Mouse (Mus musculus) liver (tissue): Measurements from ENCODE around the gene Atp4a.
"Not testable (repeated sequence)": the region's sequence is repeated elsewhere in the genome, so short reads cannot be mapped to it uniquely, and the experiment has no call there.

Experiments
- DNase-seq: peaks from one replicate; pipeline ENCODE4 v3.0.0-alpha.2; 2020; ENCODE audit warnings: mixed read lengths

Gene Atp4a

DNA sequence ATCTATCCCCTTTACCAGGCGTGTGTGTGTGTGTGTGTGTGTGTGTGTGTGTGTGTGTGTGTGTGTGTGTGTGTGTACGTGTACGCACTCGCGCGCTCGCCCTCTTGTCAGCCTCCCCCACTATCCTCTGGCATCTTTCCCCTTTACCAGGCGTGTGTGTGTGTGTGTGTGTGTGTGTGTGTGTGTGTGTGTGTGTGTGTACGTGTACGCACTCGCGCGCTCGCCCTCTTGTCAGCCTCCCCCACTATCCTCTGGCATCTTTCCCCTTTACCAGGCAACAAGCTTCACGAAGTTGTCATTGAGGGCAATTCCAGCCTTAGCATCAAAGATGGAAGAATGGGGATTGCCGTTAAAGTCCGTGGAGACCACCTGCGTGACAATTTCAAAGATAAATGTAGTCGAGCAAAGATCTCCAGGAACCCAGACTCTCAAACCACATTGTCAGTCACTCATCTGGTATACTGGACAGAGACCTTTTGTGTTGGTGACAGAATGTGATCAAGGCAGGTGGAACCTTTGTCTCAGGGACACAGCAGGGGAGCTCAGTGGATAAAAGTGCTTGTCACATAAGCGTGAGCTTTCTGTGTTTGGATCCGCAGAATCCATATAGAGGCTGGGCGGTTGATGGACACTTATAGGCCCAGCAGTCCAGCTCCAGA, 18.2 kb downstream of the Atp4a start:
- not testable (repeated sequence) for DNase-seq

DNA sequence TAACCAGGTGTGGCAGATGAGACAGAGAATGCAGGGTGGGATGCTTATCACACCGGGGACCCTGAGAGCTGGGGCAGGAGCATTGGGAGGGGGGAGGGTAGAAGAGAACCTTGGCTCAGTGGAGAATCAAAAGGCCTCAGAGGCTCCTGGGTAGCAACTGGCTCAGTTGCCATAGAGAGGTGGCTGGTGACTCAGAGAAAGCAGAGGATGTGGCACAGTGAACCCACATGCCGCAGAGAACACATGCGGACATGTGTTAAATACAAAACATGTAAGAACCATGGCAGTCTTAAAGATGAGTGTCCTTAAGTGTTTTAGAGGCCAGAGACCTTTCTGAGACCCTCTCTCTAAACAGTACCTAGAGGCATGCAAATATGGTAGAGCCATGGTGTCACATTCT, 24.2 kb downstream of the Atp4a start:
- DNase-seq: no peak

- not testable (repeated sequence) for DNase-seq
Measured at GRCm38 (mm10) chr7:30742570-30742969, 30.6 kb downstream of the Atp4a start.

DNA sequence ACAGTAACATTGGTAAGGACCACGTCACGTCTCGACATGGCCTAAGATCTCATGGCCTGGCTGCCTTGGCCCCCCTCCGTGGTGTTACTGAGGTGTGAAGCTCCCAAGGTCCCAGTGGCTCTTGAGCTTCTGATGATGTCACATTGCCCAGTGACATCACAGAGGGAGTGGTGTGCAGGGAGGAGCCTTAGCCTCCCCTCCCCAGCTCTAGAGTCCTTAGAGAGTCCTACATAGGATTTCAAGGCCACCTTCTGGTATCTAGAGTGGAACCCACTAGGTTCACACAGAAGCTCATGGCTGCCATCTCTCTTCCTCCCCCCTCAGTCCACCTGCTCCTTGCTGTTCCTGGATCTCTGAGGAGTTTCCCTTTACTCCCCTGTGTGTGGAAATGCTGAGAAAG, 31.6 kb downstream of the Atp4a start, which contains the start of gene Gapdhs:
Gene Gapdhs (minus strand): TSS at position 65 of the 400 bp plus-strand sequence.
- DNase-seq: not testable (repeated sequence)

GRCm38 (mm10) chr7:30744022-30744598, 32.1 kb downstream of the Atp4a start:
- peak; percentile 43 for DNase-seq

GRCm38 (mm10) chr7:30747525-30748204, 35.7 kb downstream of the Atp4a start:
- no peak for DNase-seq

DNA sequence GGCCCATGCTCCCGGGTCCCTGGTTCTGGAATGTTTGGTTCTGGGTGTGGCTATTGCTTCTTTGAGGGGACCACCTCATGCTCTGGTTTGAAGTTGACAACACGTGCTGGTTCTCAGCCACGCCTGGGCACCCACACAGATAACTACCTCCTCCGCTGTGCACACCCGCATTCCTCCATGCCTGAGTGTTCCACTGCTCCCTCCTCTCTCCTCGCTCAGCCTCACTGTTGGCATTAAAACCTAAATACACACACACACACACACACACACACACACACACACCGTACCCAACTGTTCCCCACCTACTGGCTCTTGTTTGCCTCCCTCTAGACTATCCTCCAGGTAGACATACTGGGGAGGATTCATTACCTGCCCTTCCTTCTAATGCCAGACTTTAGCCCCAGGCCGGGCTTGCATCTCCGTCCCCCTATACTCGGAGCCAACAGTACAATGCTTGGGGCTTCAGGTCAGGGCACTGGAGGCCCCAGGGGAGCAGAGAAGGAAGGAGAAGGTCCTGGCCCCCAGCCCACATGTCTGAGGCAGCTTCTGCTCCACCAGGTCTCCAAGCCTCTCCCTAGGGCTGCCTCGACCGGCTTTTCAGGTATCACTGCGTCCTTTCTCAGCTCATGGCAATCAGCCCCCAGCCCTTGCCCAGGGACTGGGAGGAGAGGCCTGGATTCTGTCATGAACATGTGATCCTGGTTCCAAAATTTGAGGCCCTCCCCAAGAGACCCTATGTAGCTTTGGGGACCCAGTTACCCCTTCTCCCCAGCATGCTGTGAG, 38.0 kb downstream of the Atp4a start:
- DNase-seq: no peak

DNA sequence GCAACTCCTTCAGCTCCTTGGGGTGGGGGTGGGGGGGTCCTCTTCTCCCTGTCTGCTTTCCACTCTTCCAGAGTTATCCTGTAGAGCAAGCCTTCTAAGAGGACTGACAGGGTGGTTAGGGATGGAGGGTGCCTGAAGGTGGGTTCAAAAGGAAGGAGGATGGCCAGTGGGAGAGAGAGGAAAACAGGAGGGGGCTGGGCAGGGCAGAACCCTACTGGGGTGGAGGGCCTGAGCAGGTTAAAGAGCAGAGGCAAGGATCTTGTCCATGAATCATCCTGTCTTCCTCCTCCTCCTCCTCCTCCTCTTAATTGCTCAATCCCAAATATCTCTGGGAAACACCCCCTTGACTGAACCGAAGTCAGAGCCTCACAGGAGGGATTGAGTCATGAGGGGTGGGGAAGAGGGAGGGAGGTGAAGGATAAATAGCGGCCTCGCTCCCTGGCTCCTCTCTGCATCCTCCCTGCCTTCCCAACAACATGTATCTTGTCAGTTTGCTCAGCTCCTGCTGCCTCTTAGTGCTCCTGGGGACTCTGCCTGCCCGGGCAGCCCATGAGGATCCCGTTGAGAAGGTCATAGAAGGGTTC, 39.2 kb downstream of the Atp4a start, which contains the start of gene Sbsn:
Gene Sbsn (plus strand): TSS at position 386 of the 584 bp plus-strand sequence.
- no peak for DNase-seq

- DNase-seq: no peak
Measured at GRCm38 (mm10) chr7:30757001-30757400, 45.0 kb downstream of the Atp4a start.

DNA sequence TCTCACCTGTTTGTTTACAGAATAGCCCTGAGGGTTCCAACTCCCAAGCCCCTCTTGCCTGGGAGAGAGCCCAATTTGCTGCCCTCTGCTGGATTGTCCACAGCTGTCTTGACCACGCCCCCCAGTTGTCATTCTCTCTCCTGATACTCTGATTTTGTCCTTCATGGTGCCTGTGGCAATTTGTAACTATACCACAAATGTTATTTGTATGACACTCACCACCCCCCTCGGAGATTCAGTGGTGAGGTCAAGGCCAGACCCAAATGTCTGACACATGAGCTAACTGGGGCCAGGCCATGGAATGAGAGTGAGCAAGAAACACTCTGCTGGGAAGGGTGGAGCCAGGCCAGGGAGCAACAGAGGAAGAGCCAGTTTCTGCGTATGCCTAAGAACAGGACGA, 46.8 kb downstream of the Atp4a start:
- peak; percentile 20 for DNase-seq

- peak; percentile 21 for DNase-seq
Measured at GRCm38 (mm10) chr7:30761769-30762352, 49.9 kb downstream of the Atp4a start.

DNA sequence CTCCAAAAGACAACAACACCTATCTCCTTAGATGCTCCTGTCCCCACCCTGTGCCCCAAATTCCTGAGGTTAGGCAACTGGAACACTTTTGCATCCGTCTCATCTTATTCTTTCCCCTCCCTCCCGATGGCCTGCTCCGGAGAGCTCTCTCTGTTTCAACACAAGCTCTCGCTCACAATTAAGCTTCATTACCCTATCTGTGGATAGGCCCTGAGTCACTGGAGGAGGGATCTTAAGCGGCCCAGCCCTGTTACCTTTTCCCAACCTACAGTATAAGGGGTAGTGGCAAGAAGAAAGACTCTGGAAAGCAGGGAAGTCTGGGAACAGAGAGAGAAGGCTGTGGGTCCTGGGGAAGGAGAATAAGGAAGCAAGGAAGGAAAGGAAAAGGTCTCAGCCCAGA, 51.4 kb downstream of the Atp4a start, which contains the start of gene Dmkn:
Gene Dmkn (plus strand): TSS at position 301 of the 400 bp plus-strand sequence.
- DNase-seq: no peak

- no peak for DNase-seq
Measured at GRCm38 (mm10) chr7:30765173-30765572, 53.2 kb downstream of the Atp4a start.

DNA sequence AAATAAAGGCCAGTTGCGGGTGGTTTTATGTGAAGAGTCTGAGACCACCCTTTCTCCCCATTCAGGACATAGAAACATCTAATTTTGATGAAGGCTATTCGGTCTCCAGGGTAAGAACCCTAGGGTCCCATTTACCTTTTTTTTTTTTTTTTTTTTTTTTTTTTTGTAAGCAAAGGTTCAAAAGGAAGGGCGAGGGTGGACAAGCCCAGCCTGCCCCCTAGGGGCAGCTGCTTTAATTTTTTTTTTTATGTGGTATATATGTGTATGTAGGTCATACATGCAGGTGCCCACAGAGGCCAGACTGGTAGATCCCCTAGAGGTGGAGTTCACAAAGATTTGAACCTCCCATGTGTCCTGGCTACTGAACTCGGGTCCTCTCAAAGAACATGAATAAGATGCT, 54.4 kb downstream of the Atp4a start:
- no peak for DNase-seq

DNA sequence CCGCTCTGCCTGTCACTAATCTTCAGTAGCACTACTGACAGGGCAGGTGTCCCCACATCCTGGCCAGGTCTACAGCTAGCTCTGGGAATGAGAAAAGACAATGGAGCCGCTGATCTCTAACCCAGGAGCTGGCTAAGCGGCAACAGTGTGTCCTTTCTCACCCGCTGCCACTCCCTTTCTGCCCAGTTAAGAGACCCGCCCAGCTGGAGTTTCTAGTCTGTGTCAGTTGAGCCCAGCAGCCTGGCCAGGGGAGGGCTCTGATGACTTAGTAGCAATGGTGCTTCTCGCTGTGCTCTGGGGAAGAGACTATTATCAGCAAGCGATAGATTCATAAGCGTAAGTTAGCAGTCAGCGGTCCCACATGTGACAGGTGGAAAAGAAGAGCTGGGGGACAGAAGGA, 57.2 kb downstream of the Atp4a start:
- DNase-seq: no peak
